Mouse (Mus musculus) retina, adult 2 months (tissue): ENCODE data around the gene Ip6k1.

Source experiments
- DNase-seq: peaks from one replicate; pipeline ENCODE4 v3.0.0-alpha.2; 2012; ENCODE audit warnings: low read depth, low spot score

The Ip6k1 gene

GRCm38 (mm10) chr9:108094998-108095411, 92.7 kb downstream of the Ip6k1 start:
- no peak for DNase-seq

GRCm38 (mm10) chr9:108095518-108095917, 93.2 kb downstream of the Ip6k1 start:
- DNase-seq: peak; percentile 76

- DNase-seq: no peak
Observed at GRCm38 (mm10) chr9:108095949-108096712, 93.8 kb downstream of the Ip6k1 start.
